Mouse (Mus musculus) forebrain, embryonic 14.5 days (tissue): ENCODE measurements at regions not wholly inside any gene's neighbourhood (a gene's known extent, or its start where the extent isn't known, plus 50 kb on each side); places are given as distances from the start of the nearest gene placed in this dataset.

ENCODE experiments used
- ATAC-seq: fragments of 200-750 bp; cut with Nextera tagmentation; 2 replicates; pipeline ENCODE4 v1.8.0; 2017; ENCODE audit warnings: mild to moderate bottlenecking, moderate library complexity
- DNase-seq: peaks from one replicate; pipeline ENCODE4 v3.0.0-alpha.2; 2015; ENCODE audit warnings: low spot score
- H3K27ac ChIP-seq: fragments of 300-500 bp; sonication (generic); 2 replicates; pipeline ENCODE4 v1.5.1; 2014; ENCODE audit warnings: low read depth, mild to moderate bottlenecking, control low read depth, low read length, moderate library complexity
- H3K27me3 ChIP-seq: fragments of 300-500 bp; sonication (generic); replicated peaks from 2 replicates; pipeline ENCODE4 v1.6.1; 2014; ENCODE audit warnings: low read length, control low read depth, mixed read lengths; ENCODE audit not compliant: control insufficient read depth, insufficient read depth
- H3K36me3 ChIP-seq: fragments of 300-500 bp; sonication (generic); 2 replicates; pipeline ENCODE4 v1.6.1; 2014; ENCODE audit warnings: low read length, control low read depth; ENCODE audit not compliant: control insufficient read depth, insufficient read depth
- H3K4me1 ChIP-seq: fragments of 300-500 bp; sonication (generic); 2 replicates; pipeline ENCODE4 v1.6.1; 2014; ENCODE audit warnings: antibody characterized with exemption, low read length, control low read depth; ENCODE audit not compliant: control insufficient read depth, insufficient read depth
- H3K4me2 ChIP-seq: fragments of 300-500 bp; sonication (generic); 2 replicates; pipeline ENCODE4 v1.6.1; 2014; ENCODE audit warnings: mild to moderate bottlenecking, control low read depth, low read length
- H3K4me3 ChIP-seq: fragments of 300-500 bp; sonication (generic); 2 replicates; pipeline ENCODE4 v1.5.1; 2014; ENCODE audit warnings: low read depth, low read length, control low read depth
- H3K9ac ChIP-seq: fragments of 300-500 bp; sonication (generic); 2 replicates; pipeline ENCODE4 v1.6.1; 2014; ENCODE audit warnings: mild to moderate bottlenecking, low read length, control low read depth, moderate library complexity
- H3K9me3 ChIP-seq: fragments of 300-500 bp; sonication (generic); replicated peaks from 2 replicates; pipeline ENCODE4 v1.6.1; 2016; ENCODE audit warnings: low read length, control low read depth, mixed read lengths; ENCODE audit not compliant: control insufficient read depth
- WGBS: fragments of 180-500 bp; shearing (Covaris S2); extraction: QIAGEN DNeasy Blood & Tissue Kit; methylation state at CpG from one replicate; pipeline ENCODE4 v1.1.7; 2014; 5-methylcytosine and 5-hydroxymethylcytosine counted together

GRCm38 (mm10) chr3:149575678-149576077 is 585.3 kb upstream of the Adgrl2 start:
- no peaks in the 10 kb centered on the region for H3K4me1 ChIP-seq
- H3K4me2 ChIP-seq, result no peak overlapping the region
- no peak overlapping the region for H3K4me3 ChIP-seq
- no peak for ATAC-seq
- H3K36me3 ChIP-seq, result no peaks in the 10 kb centered on the region
- no peaks in the 10 kb centered on the region for H3K9me3 ChIP-seq
- no peak for DNase-seq
- no peaks in the 10 kb centered on the region for H3K27me3 ChIP-seq
- H3K27ac ChIP-seq, result no peak overlapping the region
- H3K9ac ChIP-seq, result no peak overlapping the region
- WGBS, result 89% methylated on average over 3 of the region's 3 CpGs

DNA sequence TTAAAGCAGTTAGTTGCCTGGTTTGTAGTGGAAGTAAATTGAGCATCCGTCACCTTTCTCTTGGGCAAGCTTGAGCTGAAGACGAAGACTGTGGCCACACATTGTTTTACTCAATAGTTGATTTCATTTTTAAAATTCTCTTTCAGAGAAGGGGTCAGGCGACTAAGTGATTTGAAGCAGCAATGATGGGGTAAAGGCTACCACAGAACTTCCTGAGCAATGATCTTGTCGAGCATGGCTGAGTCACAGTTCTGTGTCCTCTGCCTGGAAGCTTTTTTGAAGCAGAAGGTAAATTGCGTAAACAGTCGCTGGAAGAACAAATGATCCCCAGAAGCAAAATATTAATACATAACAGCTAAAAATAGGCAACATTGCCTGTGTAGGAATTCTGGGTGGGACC is 576.5 kb upstream of the Adgrl2 start:
- Histone ChIP-seq H3K9me3 (no peaks in the 10 kb centered on the region), H3K27me3 (no peaks in the 10 kb centered on the region), H3K4me3 (no peak overlapping the region), H3K27ac (no peak overlapping the region), H3K36me3 (no peaks in the 10 kb centered on the region), H3K9ac (no peak overlapping the region), H3K4me2 (no peak overlapping the region), H3K4me1 (no peaks in the 10 kb centered on the region)
- DNase-seq (no peak), ATAC-seq (no peak)
- WGBS, result 91% methylated on average over 6 of the region's 6 CpGs

DNA sequence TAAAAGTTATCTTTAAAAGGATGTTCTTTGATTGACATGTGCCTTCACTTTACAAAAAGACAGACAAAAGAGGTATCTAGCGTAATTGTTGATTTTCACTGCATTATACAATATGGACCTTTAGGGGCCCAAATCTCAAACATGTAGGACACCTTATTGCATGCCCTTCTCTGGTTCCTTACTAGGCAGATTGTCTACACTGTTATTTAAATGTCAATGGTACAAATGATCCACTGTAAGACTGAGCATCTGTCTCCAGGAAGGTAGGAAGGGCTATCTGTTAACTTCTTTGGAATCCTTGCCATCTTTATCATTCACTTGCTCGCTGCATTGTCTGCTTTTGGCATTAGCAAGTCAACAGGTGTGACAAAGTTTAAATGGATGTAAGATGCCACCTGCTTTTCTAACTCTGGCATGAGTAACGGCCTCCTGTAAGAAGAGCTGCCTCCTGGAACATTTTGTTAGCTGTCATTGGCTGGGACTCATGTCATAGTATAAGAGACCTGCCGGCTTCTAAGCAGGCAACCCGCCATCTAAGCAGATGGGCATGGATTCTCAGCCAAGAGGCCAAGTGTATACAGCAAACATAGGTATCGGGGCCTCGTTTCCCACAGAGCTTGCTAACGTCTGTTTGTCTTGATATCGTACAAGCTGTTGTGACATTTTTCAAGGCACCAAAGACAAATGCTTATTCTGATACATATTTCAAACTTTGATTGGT is 560.0 kb upstream of the Adgrl2 start:
- no peak overlapping the region for H3K4me3 ChIP-seq
- ATAC-seq (peak; percentile 96), DNase-seq (peak; percentile 90)
- no peak overlapping the region for H3K9ac ChIP-seq
- no peak overlapping the region for H3K27ac ChIP-seq
- H3K27me3 ChIP-seq, result no peaks in the 10 kb centered on the region
- no peaks in the 10 kb centered on the region for H3K9me3 ChIP-seq
- WGBS, result 66% methylated on average over 9 of the region's 9 CpGs
- H3K4me2 ChIP-seq, result no peak overlapping the region
- H3K36me3 ChIP-seq, result no peaks in the 10 kb centered on the region
- no peaks in the 10 kb centered on the region for H3K4me1 ChIP-seq

- WGBS, result 74% methylated on average over 6 of the region's 6 CpGs
- H3K4me3 ChIP-seq, result no peak overlapping the region
- no peak for DNase-seq
These were observed 556.7 kb upstream of the Adgrl2 start for GRCm38 (mm10) chr3:149547045-149547444.

GRCm38 (mm10) chr3:149546256-149546655 is 555.9 kb upstream of the Adgrl2 start:
- Histone ChIP-seq H3K36me3 (no peaks in the 10 kb centered on the region), H3K4me3 (no peak overlapping the region), H3K27ac (no peak overlapping the region), H3K4me2 (no peak overlapping the region), H3K4me1 (no peaks in the 10 kb centered on the region), H3K9ac (no peak overlapping the region), H3K27me3 (no peaks in the 10 kb centered on the region), H3K9me3 (no peaks in the 10 kb centered on the region)
- WGBS, result 83% methylated on average over 10 of the region's 10 CpGs
- ATAC-seq (no peak), DNase-seq (no peak)

More at GRCm38 (mm10) chr3:149547045-149547444, 556.7 kb upstream of the Adgrl2 start:
- Histone ChIP-seq H3K4me1 (no peaks in the 10 kb centered on the region), H3K4me2 (no peak overlapping the region), H3K27me3 (no peaks in the 10 kb centered on the region), H3K9ac (no peak overlapping the region), H3K27ac (no peak overlapping the region), H3K9me3 (no peaks in the 10 kb centered on the region), H3K36me3 (no peaks in the 10 kb centered on the region)
- no peak for ATAC-seq

GRCm38 (mm10) chr3:149534183-149534582 is 543.8 kb upstream of the Adgrl2 start:
- no peak overlapping the region for H3K4me2 ChIP-seq
- ATAC-seq (no peak), DNase-seq (no peak)
- H3K27me3 ChIP-seq, result no peaks in the 10 kb centered on the region
- H3K9ac ChIP-seq, result no peak overlapping the region
- no peaks in the 10 kb centered on the region for H3K36me3 ChIP-seq
- 57% methylated on average over 4 of the region's 4 CpGs for WGBS
- H3K4me3 ChIP-seq, result no peak overlapping the region
- H3K4me1 ChIP-seq, result no peaks in the 10 kb centered on the region; the same call in 1 of the 2 replicates
- no peak overlapping the region for H3K27ac ChIP-seq
- H3K9me3 ChIP-seq, result no peaks in the 10 kb centered on the region

- no peaks in the 10 kb centered on the region for H3K9me3 ChIP-seq
- no peak overlapping the region for H3K4me3 ChIP-seq
- ATAC-seq (no peak), DNase-seq (no peak)
- H3K4me2 ChIP-seq, result no peak overlapping the region
- H3K36me3 ChIP-seq, result no peaks in the 10 kb centered on the region
- no peak overlapping the region for H3K27ac ChIP-seq
- 62% methylated on average over 13 of the region's 13 CpGs for WGBS
- H3K27me3 ChIP-seq, result no peaks in the 10 kb centered on the region
- no peak overlapping the region for H3K9ac ChIP-seq
- H3K4me1 ChIP-seq, result no peaks in the 10 kb centered on the region
These were observed 539.8 kb upstream of the Adgrl2 start for GRCm38 (mm10) chr3:149530026-149530607.

- H3K27me3 ChIP-seq, result no peaks in the 10 kb centered on the region
- no peaks in the 10 kb centered on the region for H3K9me3 ChIP-seq
- ATAC-seq (no peak), DNase-seq (no peak)
- no peaks in the 10 kb centered on the region for H3K4me1 ChIP-seq
- no peak overlapping the region for H3K4me2 ChIP-seq
- H3K9ac ChIP-seq, result no peak overlapping the region
- no peaks in the 10 kb centered on the region for H3K36me3 ChIP-seq
- WGBS, result 95% methylated on average over 3 of the region's 3 CpGs
- no peak overlapping the region for H3K27ac ChIP-seq
- no peak overlapping the region for H3K4me3 ChIP-seq
These were observed 536.2 kb upstream of the Adgrl2 start for GRCm38 (mm10) chr3:149526509-149526908.

DNA sequence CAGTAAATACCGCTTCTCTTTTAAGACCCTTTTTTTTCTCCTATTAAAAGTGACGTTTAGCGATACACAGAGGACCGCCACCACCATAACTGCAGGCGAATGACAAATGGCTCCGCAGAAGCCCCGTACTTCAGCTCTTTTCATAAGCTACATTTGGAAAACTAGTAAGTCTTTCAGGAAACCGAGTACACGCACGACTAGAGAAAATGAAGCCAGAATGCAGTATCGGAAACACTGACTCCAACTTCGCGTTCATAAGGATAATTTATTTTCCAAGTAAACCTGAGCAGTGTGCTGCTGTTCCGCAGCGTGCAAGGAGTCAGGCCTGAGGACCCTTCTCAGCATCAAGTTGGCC is 529.2 kb upstream of the Adgrl2 start:
- Histone ChIP-seq H3K36me3 (no peaks in the 10 kb centered on the region), H3K9me3 (no peaks in the 10 kb centered on the region), H3K4me1 (peaks cover 3% of the 10 kb centered on the region), H3K9ac (peak overlapping the region; percentile 66), H3K4me2 (peak overlapping the region; percentile 90), H3K27me3 (0 out of 2 replicates have a peak, but pooled peaks cover 5% of the 10 kb centered on the region), H3K27ac (no peak overlapping the region), H3K4me3 (peak overlapping the region; percentile 46)
- ATAC-seq (peak; percentile 37; the same call in 1 of the 2 replicates), DNase-seq (no peak)
- WGBS, result 12% methylated on average over 15 of the region's 15 CpGs
